Mouse (Mus musculus) CH12.LX (cell line): ENCODE measurements around the gene Cmss1. TPM values are rescaled to one million over a fixed set of nuclear protein-coding genes. Genes with fewer than 3 reads are reported as not detected.

Experiments used
- DNase-seq: peaks from one replicate; pipeline ENCODE4 v3.0.0-alpha.2; 2013; ENCODE audit errors: extremely low read depth
- H3K27ac ChIP-seq: 2 replicates; pipeline ENCODE4 v1.5.1; 2012; ENCODE audit warnings: low read depth, mild to moderate bottlenecking, control low read depth, moderate library complexity; ENCODE audit not compliant: insufficient read depth
- H3K27me3 ChIP-seq: replicated peaks from 2 replicates; pipeline ENCODE3; 2012; ENCODE audit warnings: inconsistent platforms
- H3K36me3 ChIP-seq, 2 experiments: replicated peaks in 1 of 2; 2 replicates each; pipeline versions ENCODE3 to v1.6.1; 2012; ENCODE audit warnings: inconsistent platforms in 1 of 2, low read length in 1 of 2, mild to moderate bottlenecking in 1 of 2, mixed read lengths in 1 of 2, moderate library complexity in 1 of 2; ENCODE audit not compliant: control insufficient read depth in 1 of 2, insufficient read depth in 1 of 2
- H3K4me1 ChIP-seq, 2 experiments: 2 replicates each; pipeline ENCODE4 v1.6.1; 2012; ENCODE audit warnings: inconsistent platforms in 1 of 2, moderate library complexity in 1 of 2; ENCODE audit not compliant: insufficient read depth in 2 of 2, control insufficient read depth in 1 of 2
- H3K4me2 ChIP-seq: 2 replicates; pipeline ENCODE4 v1.6.1; 2012; ENCODE audit warnings: low read depth, mild to moderate bottlenecking, control low read depth; ENCODE audit not compliant: poor library complexity, insufficient read depth, severe bottlenecking
- H3K4me3 ChIP-seq, 3 experiments: fragments of 150-350 bp in 1 of 3; sonication (generic) in 1 of 3; replicated peaks in 1 of 3; 2 replicates each; pipeline versions ENCODE3 to v1.5.1; 2011 to 2012; ENCODE audit warnings: low read depth in 2 of 3, low read length in 2 of 3, mild to moderate bottlenecking in 2 of 3, moderate library complexity in 2 of 3, control low read depth in 1 of 3, improper control_type of control experiment in 1 of 3, inconsistent platforms in 1 of 3, mixed read lengths in 1 of 3; ENCODE audit not compliant: poor library complexity in 1 of 3
- H3K79me2 ChIP-seq: replicated peaks from 2 replicates; pipeline ENCODE4 v1.6.1; 2012; ENCODE audit warnings: mild to moderate bottlenecking, moderate library complexity; ENCODE audit not compliant: control insufficient read depth, poor library complexity, insufficient read depth, severe bottlenecking; ENCODE audit errors: extremely low read depth
- H3K9ac ChIP-seq: 2 replicates; pipeline ENCODE4 v1.6.1; 2012; ENCODE audit warnings: low read depth, mild to moderate bottlenecking, control low read depth, moderate library complexity; ENCODE audit not compliant: insufficient read depth
- H3K9me3 ChIP-seq: replicated peaks from 2 replicates; pipeline ENCODE3; 2012; ENCODE audit warnings: low read length, inconsistent platforms, mixed read lengths
- BHLHE40 ChIP-seq: IDR thresholded peaks from 2 replicates; pipeline ENCODE4 v1.6.1; 2011; ENCODE audit warnings: mild to moderate bottlenecking, low read depth, low read length, improper control_type of control experiment
- CHD2 ChIP-seq: IDR thresholded peaks from 2 replicates; pipeline ENCODE4 v1.6.1; 2011; ENCODE audit warnings: low read length, improper control_type of control experiment
- E2F4 ChIP-seq: IDR thresholded peaks from 2 replicates; pipeline ENCODE4 v1.6.1; 2011; ENCODE audit warnings: low read depth, low read length, improper control_type of control experiment; ENCODE audit not compliant: insufficient replicate concordance
- EP300 ChIP-seq: IDR thresholded peaks from 2 replicates; pipeline ENCODE4 v1.6.1; 2011; ENCODE audit warnings: low read length, improper control_type of control experiment
- ETS1 ChIP-seq: conservative IDR thresholded peaks from 2 replicates; pipeline ENCODE4 v1.6.1; 2012; ENCODE audit warnings: low read depth, mild to moderate bottlenecking, inconsistent platforms, low read length, improper control_type of control experiment, moderate library complexity
- IRF4 ChIP-seq: IDR thresholded peaks from 2 replicates; pipeline ENCODE4 v1.6.1; 2014; ENCODE audit warnings: low read depth, mild to moderate bottlenecking, inconsistent platforms, low read length, improper control_type of control experiment
- MAX ChIP-seq: IDR thresholded peaks from 2 replicates; pipeline ENCODE4 v1.6.1; 2011; ENCODE audit warnings: low read length, improper control_type of control experiment
- MAZ ChIP-seq: IDR thresholded peaks from 2 replicates; pipeline ENCODE4 v1.6.1; 2012; ENCODE audit warnings: low read depth, mild to moderate bottlenecking, inconsistent platforms, low read length, improper control_type of control experiment, moderate library complexity
- MEF2A ChIP-seq: IDR thresholded peaks from 2 replicates; pipeline ENCODE4 v1.6.1; 2014; ENCODE audit warnings: low read depth, mild to moderate bottlenecking, inconsistent platforms, low read length, improper control_type of control experiment, borderline replicate concordance
- MYC ChIP-seq: IDR thresholded peaks from 2 replicates; pipeline ENCODE4 v1.6.1; 2011; ENCODE audit warnings: low read depth, mild to moderate bottlenecking, improper control_type of control experiment, low read length
- NELFE ChIP-seq: IDR thresholded peaks from 2 replicates; pipeline ENCODE4 v1.6.1; 2011; ENCODE audit warnings: low read depth, low read length, improper control_type of control experiment
- PAX5 ChIP-seq: IDR thresholded peaks from 2 replicates; pipeline ENCODE4 v1.6.1; 2012; ENCODE audit warnings: low read length, inconsistent platforms, mixed read lengths
- RAD21 ChIP-seq: IDR thresholded peaks from 2 replicates; pipeline ENCODE4 v1.6.1; 2011; ENCODE audit warnings: low read depth, mild to moderate bottlenecking, low read length, improper control_type of control experiment, moderate library complexity
- SMC3 ChIP-seq: IDR thresholded peaks from 2 replicates; pipeline ENCODE4 v1.6.1; 2011; ENCODE audit warnings: low read depth, low read length, improper control_type of control experiment
- TBP ChIP-seq: conservative IDR thresholded peaks from 2 replicates; pipeline ENCODE4 v1.6.1; 2011; ENCODE audit warnings: low read depth, low read length, improper control_type of control experiment
- ZKSCAN1 ChIP-seq: IDR thresholded peaks from 2 replicates; pipeline ENCODE4 v1.6.1; 2012; ENCODE audit warnings: low read depth, inconsistent platforms, low read length, improper control_type of control experiment, borderline replicate concordance
- ZMIZ1 ChIP-seq: IDR thresholded peaks from 2 replicates; pipeline ENCODE4 v1.6.1; 2012; ENCODE audit warnings: low read depth, mild to moderate bottlenecking, inconsistent platforms, low read length, improper control_type of control experiment
- ZNF384 ChIP-seq: IDR thresholded peaks from 2 replicates; pipeline ENCODE4 v1.6.1; 2012; ENCODE audit warnings: low read depth, low read length, improper control_type of control experiment, inconsistent platforms
- dilution Hi-C: fragments of 300-500 bp; cut with MboI; formaldehyde crosslinking; loops from 2 replicates; pipeline ENCODE4 v1.14.3; 2020; ENCODE audit warnings: low sequenced_read_pairs; ENCODE audit not compliant: extremely low pct_unique_long_range_greater_than_20kb, extremely low pct_ligation_motif_present
- in situ Hi-C: fragments of 300-500 bp; cut with MboI; formaldehyde crosslinking; loops from 3 replicates; pipeline ENCODE4 v1.14.3; 2019; ENCODE audit warnings: low sequenced_read_pairs, low pct_ligation_motif_present, low pct_unique_long_range_greater_than_20kb, mixed read lengths
- polyA plus RNA-seq: library from polyadenylated mRNA; unstranded; fragments of >175 nt; gene quantifications from 2 replicates; pipeline ENCODE4 v1.2.1, GENCODE M21; 2012; ENCODE audit warnings: low read depth; ENCODE audit not compliant: insufficient read length
- total RNA-seq, 2 experiments: library from RNA; depleted of rRNA; stranded (reverse); fragments of 300-350 nt in 1 of 2; fragments of >200 nt in 1 of 2; gene quantifications; 2 replicates each; pipeline ENCODE4 v1.2.3; 2012 to 2014

Gene Cmss1
- total and polyA plus RNA-seq, 3 experiments = 94.7 to 107 (median 103) TPM

- dilution Hi-C loops (no loop called here), in situ Hi-C loops (no loop called here)
- Histone ChIP-seq H3K4me1 (peaks cover 4 to 68% of the 10 kb centered on the region in 2 experiments; a peak in 3 of 4 replicates), H3K36me3 (peaks cover 0 to 2% of the 10 kb centered on the region in 2 experiments), H3K4me3 (no peak overlapping the region), H3K9ac (no peak overlapping the region), H3K27ac (no peak overlapping the region), H3K27me3 (no peaks in the 10 kb centered on the region), H3K4me2 (no peak overlapping the region), H3K9me3 (no peaks in the 10 kb centered on the region), H3K79me2 (no peaks in the 10 kb centered on the region)
- no peak for TF ChIP-seq CHD2
- peak; percentile 46 for DNase-seq
Measured at GRCm38 (mm10) chr16:57438288-57438685, 168.4 kb downstream of the Cmss1 start.

GRCm38 (mm10) chr16:57437523-57438287 is 169.0 kb downstream of the Cmss1 start:
- H3K4me1 ChIP-seq = peaks cover 4 to 72% of the 10 kb centered on the region in 2 experiments; a peak in 3 of 4 replicates
- H3K27me3 ChIP-seq = no peaks in the 10 kb centered on the region
- DNase-seq = no peak
- no peak for TF ChIP-seq CHD2
- TF ChIP-seq ETS1 = no peak
- no peak for TF ChIP-seq MYC
- no peak for TF ChIP-seq NELFE
- TF ChIP-seq TBP = no peak
- TF ChIP-seq EP300 = no peak
- TF ChIP-seq RAD21 = no peak
- no peak for TF ChIP-seq MEF2A
- no peak for TF ChIP-seq ZMIZ1
- no peak for TF ChIP-seq IRF4
- TF ChIP-seq BHLHE40 = no peak
- no peak for TF ChIP-seq MAZ
- no peak for TF ChIP-seq PAX5
- no peak for TF ChIP-seq ZKSCAN1
- no peak for TF ChIP-seq MAX
- no peak for TF ChIP-seq ZNF384
- TF ChIP-seq SMC3 = no peak
- TF ChIP-seq E2F4 = no peak
- no peaks in the 10 kb centered on the region for H3K36me3 ChIP-seq
- H3K27ac ChIP-seq = no peak overlapping the region
- H3K9me3 ChIP-seq = no peaks in the 10 kb centered on the region
- dilution Hi-C loops = no loop called here
- no peak overlapping the region for H3K4me2 ChIP-seq
- H3K4me3 ChIP-seq = no peak overlapping the region
- in situ Hi-C loops = no loop called here
- no peak overlapping the region for H3K9ac ChIP-seq
- no peaks in the 10 kb centered on the region for H3K79me2 ChIP-seq
